ENCODE assay signal across 15 mouse cellular contexts in the genomic region with DNA sequence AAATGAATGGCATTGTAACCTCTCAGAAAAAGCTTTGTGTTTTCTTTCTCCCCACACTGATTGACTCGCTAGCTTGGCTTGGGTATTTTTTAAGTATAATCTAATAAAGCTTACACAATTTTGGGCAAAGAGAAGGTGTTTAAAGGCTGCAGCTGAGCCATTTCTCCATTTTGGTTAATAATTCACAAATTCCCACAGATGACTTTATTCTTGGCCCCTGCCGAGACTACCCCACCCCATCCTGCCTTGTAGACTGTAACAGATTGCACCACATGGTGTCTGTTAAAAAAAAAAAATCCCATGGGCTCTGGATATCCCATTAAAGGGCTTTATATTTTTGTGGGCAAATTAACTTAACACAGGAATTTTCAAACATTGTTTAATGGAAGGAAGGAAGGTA. TPM values are rescaled to one million over a fixed set of nuclear protein-coding genes. Genes with fewer than 3 reads are reported as not detected.
"Had no signal": no experiment of that assay in that cellular context is flagged by ENCODE, and none has a peak within 500 bp of the region (broad histone marks: within the 10 kb centered on the region; RNA-seq: fewer than 3 reads in every experiment).

No protein-coding gene starts in this region.

- H3K4me1 ChIP-seq: intestine, embryonic 15.5 days; limb, embryonic 10.5 days; midbrain, embryonic 15.5 days; neural tube, embryonic 12.5 days had no signal

- DNase-seq: lung, adult 2 months; lung, postnatal 36 days; right cerebral cortex, postnatal 4 days; spleen, adult 18-20 months; thymus, adult 18-20 months; thymus, postnatal 14 days had no signal

- H3K36me3 ChIP-seq: intestine, embryonic 15.5 days; limb, embryonic 10.5 days; midbrain, embryonic 15.5 days; neural tube, embryonic 12.5 days had no signal

- H3K27ac ChIP-seq: intestine, embryonic 15.5 days; kidney, postnatal 0 days; left cerebral cortex, adult 2 months; limb, embryonic 10.5 days; liver, embryonic 14.5 days; midbrain, embryonic 15.5 days; neural tube, embryonic 12.5 days had no signal

- H3K9me3 ChIP-seq: intestine, embryonic 15.5 days; limb, embryonic 10.5 days; midbrain, embryonic 15.5 days; neural tube, embryonic 12.5 days had no signal

- H3K27me3 ChIP-seq: intestine, embryonic 15.5 days; midbrain, embryonic 15.5 days; neural tube, embryonic 12.5 days had no signal

- H3K9ac ChIP-seq: intestine, embryonic 15.5 days; liver, embryonic 14.5 days; midbrain, embryonic 15.5 days; neural tube, embryonic 12.5 days had no signal

- H3K4me3 ChIP-seq: intestine, embryonic 15.5 days; left cerebral cortex, adult 2 months; limb, embryonic 10.5 days; midbrain, embryonic 15.5 days; neural tube, embryonic 12.5 days had no signal

- ATAC-seq: intestine, embryonic 15.5 days; lung, postnatal 0 days; midbrain, embryonic 15.5 days had no signal

- H3K4me2 ChIP-seq: intestine, embryonic 15.5 days; midbrain, embryonic 15.5 days; neural tube, embryonic 12.5 days had no signal

RNA-seq across cellular contexts. Expression of a gene that starts 19.3 kb away (rescaled TPM):
- polyA plus RNA-seq: midbrain, embryonic 15.5 days had no signal

RNA-seq across cellular contexts. Expression of a gene that starts 44.9 kb away (rescaled TPM):
- polyA plus RNA-seq: intestine, embryonic 15.5 days; kidney, postnatal 0 days; limb, embryonic 10.5 days; liver, embryonic 14.5 days; lung, adult 2 months; lung, postnatal 0 days; neural tube, embryonic 12.5 days; stomach, embryonic 14.5 days had no signal
